Mouse (Mus musculus): ENCODE measurements around the gene Elmo2.

GRCm38 (mm10) chr2:165277188-165277740 is 49.0 kb downstream of the Elmo2 start:
- TF ChIP-seq POLR2A (IDR thresholded peaks at IDR 0.05; ENCODE audit: control insufficient read depth in 1 of 2, insufficient read depth in 1 of 2, low read depth in 1 of 2, low read length in 2 of 2, poor library complexity in 1 of 2) (no peak), CTCF (IDR thresholded peaks at IDR 0.05 in 2 of 3, conservative IDR thresholded peaks at IDR 0.05 in 1 of 3; ENCODE audit: control insufficient read depth in 1 of 3, insufficient read depth in 1 of 3, low read depth in 2 of 3, low read length in 3 of 3, poor library complexity in 1 of 3, severe bottlenecking in 1 of 3) (no peak), USF1 (IDR thresholded peaks at IDR 0.05; ENCODE audit: low read depth, low read length) (no peak), EP300 (IDR thresholded peaks at IDR 0.05; ENCODE audit: low read depth in 1 of 2, low read length in 2 of 2) (no peak), ZMIZ1 (IDR thresholded peaks at IDR 0.05; ENCODE audit: low read depth, low read length) (no peak), ZC3H11A (IDR thresholded peaks at IDR 0.05; ENCODE audit: low read depth, low read length) (no peak), MAFK (IDR thresholded peaks at IDR 0.05; ENCODE audit: borderline replicate concordance, low read depth, low read length) (no peak), CHD1 (IDR thresholded peaks at IDR 0.05; ENCODE audit: low read depth, low read length) (no peak), MAZ (IDR thresholded peaks at IDR 0.05; ENCODE audit: low read depth, low read length) (no peak), ELF1 (IDR thresholded peaks at IDR 0.05; ENCODE audit: low read depth, low read length) (no peak), TAL1 (IDR thresholded peaks at IDR 0.05; ENCODE audit: low read length) (no peak), RCOR1 (IDR thresholded peaks at IDR 0.05; ENCODE audit: low read depth, low read length) (no peak), RAD21 (IDR thresholded peaks at IDR 0.05; ENCODE audit: low read depth, low read length) (no peak), GATA1 (IDR thresholded peaks at IDR 0.05; ENCODE audit: low read depth, low read length) (no peak)

Measured in MEL (cell line).